Mouse (Mus musculus) embryo, embryonic 10 days (tissue): ENCODE measurements around the gene Ctu2.

Experiments
- DNase-seq: peaks from one replicate; pipeline ENCODE4 v3.0.0-alpha.2; 2015; ENCODE audit warnings: low spot score

The Ctu2 gene

DNA sequence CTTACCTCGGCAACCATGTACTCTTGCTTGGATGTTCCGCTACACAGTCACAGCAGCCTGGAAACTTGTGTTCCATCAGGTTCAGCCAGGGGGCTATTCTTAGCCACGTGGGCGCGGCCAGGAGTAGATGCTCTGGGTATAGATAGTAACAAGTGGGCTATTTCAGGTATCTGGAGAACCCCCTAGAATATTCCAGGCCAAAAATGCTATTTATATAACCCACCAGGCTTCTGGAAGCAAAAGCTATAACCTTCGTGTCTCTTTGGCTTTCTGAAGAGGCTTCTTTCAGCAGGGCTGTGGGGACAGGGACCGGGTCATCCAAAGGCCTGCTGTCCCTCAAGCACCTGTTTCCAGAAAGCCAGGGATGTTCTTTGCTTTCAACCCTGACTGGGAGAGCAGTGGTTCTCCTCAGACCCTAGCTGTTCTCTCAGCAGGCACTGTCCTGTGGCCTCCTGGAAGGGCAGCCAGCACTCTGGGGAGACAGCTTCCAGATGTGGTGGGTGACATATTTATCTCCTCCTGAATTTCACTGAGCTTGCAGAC, 24.7 kb upstream of the Ctu2 start:
- DNase-seq, result no peak

DNA sequence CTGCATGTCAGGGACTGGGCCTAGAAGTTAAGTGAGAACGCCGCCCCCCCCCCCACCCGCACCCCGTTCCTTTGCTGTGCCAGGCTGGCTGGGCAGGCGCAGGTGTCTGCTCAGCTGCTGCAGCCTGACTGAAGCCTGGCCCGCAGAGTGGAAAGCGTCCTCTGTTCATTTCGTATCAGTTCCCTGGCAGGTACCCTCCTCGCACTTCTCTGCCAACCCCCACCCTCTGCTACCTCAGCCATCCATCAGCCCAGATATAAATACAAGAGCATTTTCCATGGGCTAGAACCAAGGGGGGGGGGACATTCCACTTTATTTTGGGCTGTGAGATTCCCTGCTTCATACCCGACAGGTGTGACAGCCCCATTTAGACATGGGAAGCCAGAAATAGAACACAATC, 23.8 kb upstream of the Ctu2 start:
- no peak for DNase-seq

DNA sequence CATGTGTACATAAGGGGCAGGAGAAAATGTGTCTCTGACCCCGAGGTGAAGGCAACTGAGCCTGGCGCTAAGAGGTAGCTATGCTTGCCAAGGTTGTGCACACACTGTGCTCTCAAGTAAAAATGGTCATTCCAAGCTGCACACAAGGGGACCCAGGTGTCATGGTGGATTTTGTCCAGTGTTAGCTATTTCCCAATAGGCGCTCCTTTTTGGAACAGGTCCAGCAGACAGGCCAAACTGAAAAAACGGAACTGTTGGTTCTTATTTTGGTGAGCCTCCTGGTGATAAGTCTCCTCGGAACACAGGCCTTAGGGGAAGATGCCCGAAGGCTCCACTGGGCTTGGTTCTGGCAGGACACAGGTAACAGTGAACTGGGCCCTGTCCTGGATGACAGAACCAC, 21.5 kb upstream of the Ctu2 start:
- no peak for DNase-seq

DNA sequence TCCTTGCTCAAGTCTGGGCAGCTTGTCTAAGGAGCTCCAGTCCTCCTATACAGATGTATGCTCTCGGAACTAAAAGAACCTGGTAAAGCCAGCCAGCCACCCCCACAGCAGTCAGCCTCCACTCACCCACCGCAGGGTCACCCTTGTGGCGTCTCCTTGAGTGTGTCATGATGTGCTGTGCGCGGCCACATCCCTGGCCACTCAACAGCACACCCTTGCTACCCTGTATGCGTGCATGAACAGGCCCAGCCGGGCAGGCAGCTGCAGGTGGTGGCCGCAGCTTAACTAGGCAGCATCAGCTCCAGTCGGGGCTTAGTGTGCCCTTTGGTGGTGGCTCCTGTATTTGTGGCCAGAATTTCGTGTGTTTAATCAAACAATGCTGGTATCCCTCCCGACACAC, 18.8 kb upstream of the Ctu2 start:
- DNase-seq, result no peak

DNA sequence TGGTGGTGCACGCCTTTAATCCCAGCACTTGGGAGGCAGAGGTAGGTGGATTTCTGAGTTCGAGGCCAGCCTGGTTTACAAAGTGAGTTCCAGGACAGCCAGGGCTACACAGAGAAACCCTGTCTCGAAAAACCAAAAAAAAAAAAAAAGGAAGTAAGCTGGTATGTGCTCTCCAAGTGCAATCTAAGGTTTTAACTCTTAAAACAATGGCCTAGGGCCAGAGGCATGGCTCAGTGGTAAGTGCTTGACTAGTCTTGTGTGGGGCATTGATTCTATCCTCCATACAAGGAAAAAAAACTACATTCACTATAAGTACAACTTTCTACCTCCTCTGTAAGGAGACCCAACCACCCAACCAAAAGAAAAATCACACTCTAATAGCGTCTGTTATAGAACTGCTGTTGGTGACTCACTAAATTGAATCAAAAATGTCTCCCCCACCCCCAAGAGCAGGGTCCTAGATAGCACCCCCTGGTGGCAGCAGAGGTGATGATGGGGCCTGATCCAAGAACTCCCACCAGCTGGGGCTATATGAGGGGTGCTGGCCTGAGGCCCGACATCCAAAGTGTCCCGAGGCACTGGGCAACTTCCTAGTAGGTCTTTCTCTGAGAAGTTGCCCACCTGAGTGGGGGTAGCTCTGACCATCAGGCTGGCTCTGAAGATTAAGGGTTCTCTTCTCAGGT, 16.6 kb upstream of the Ctu2 start:
- no peak for DNase-seq

DNA sequence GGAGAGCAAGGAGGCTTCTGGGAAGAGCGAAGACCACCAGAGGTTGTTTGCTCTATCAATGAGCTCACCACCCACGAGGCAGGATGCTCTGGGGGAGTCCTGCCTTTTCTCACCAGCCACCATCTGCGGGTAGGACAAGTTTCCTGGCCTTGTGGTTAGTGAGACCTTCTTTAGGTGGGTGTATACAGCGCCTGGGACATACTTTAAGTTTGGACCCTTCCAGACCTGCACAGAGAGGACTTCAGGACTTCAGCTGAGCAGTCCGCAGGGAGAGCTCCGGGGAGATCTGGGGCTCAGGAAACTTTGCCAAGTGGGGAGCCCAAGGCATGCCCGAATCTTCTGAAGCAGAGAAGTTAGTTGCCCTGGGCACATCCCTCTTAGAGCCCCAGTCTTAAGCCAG, 16.0 kb upstream of the Ctu2 start:
- no peak for DNase-seq

DNA sequence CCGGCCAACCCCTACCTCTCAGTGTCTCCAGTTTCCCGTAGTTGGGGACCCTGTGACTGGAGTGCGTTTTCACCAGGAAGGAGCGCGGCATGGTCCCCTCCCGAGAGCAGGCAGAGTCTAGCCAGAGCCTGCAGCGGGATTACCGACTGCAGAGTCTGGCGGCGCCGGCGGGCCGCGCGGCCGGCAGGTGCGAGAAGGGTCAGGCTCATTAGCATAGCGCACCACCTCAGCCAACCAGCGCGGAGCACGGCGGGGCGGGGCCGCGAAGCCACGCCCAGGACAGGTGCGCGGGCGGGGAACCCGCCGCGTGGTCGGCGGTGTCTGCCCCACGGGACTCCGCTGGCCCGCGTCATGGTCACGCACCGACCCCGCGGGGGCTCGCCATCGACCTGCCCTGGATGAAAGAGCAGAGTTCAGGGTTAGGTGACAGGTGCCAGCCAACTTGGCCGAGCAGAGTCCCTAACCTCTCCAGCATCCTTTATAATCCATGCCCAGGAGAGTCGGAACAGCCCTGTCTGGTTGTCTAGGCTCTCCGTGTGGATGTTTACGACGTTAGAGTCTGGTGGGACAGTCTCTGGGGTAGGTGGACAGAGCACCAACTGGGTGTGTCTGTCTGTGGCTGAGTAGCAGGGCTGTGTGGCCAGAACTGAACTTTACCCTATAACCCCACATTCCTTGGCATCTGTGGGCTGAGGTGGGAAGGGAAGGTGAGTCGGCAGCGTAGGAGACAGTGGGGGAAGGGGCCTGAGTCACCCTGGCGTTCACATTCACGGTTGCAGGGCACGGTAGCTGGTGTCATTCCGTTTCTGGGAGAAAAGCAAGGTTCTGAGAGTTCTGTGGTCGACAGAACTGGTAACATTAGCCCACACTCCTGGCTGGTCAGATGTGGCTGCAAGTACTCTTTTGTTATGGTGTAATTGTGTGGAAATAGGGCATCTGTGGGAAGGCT, 15.1 kb upstream of the Ctu2 start, which contains the start of gene Snai3:
Gene Snai3 (minus strand): TSS at position 210 of the 949 bp plus-strand sequence.
- DNase-seq, result peak; percentile 52

DNA sequence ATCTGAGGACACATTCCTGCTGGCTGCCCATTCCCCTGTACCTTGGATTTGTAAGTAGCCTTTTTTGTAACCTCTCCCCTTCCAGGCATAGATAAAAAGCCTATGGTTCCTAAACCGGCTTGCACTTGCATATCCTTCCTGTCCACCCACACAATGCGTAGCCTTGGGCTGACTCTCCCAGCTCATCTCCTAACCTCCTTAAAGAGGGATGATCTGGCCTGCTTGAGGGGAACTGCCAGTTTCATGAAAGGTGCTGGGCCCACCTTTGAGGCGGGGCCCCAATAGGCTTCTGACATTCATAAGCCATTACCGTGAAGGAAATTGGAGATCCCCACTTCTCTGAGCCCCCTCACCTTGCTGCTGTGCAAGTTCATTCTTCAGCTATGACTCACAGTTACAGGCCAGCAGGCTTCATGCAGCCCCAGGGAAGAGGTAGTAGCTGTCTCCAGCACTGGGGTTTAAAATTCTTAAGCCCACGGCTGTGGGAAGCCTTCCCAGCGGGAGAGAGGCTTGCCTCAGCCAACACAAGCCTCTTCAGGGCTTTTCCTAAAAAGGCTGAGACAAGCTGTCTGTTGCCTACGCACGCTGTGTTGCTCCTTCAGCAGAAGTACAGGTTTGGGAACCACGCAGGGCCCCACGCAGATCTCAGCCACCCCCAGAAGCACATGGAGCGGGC, 14.3 kb upstream of the Ctu2 start:
- no peak for DNase-seq

DNA sequence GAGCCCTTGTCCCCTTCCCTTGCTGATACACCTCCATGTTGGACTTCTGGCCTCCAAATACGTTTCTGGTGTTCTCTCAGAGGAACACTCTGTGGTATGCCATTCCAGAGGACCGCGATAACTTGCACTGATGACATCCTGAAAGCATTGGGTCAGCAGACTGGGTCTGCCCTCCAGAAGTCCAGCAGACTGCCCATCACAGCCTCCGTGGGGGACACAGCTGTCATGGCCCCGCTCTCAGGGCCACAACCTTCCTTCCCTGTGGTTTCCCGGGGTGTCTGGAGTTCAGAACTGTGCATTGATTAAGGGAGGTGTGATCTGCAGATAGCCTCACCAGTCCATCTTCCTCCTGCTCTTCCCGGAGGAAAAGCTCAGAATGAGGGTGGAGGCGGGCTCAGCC, 13.4 kb upstream of the Ctu2 start:
- no peak for DNase-seq

DNA sequence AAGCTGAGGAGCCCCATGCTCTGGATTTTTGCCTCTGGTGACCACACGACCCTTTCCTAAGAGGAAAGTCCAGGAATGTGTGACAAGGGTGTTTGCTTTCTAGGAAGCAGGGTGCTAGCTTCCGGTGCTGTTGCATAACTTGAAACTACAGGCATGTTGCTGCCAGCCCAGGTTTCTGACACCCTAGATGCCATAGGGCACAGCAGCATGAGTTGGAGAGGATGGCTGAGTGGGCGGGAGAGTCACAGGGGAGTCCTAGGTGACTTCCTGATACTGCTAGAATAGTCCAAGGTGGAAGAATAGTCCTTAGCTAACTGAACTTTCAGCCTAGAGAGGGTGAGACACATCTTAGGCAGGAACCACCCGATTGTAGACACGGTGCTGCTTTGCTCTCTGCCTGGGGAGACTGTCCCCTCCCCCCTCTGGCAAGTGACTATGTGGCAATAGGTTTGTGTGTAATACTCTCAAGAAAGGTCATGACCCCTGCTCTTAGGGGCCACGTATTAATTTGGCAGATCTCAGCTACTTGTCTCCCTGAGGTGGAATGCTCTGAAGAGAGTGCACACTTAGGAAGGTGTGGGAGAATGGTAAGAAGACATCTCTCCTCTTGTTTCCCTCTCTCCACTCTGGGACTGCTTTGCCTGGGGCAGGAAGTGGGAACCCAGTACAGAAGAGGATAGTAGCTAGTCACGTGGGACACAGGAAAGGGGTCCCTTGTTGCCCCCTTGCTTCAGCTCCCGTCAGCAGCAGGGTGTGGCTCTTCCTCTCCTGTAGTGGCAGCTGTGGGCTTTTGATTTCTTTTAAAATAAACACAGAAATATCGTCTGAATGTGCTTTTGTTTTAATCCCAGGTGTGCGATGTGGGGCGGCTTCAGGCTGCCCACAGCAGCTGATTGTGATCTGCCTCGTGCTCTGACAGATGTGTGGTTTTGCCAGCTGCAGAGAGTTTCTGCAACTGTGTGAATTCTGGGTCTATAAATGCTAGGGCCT, 12.0 kb upstream of the Ctu2 start:
- DNase-seq, result no peak

DNA sequence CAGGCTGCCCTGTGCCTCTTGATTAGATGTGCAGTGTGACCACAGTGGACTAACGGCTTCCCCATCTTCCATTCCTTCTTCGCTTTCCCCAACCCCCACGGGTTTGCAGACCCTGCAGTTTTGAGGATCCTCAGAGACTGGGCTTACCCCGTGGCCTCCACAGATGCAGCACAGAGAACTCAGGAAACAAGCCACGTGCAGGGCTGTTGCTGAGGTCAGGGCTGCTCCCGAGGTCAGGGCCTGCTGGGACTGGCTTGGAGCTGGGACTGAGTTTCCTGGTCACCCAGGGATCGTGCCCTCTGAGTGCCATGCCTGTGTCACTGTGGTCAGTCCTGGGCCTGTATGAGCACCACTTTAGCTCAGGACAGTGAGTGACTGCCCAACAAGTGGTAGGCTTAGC, 11.0 kb upstream of the Ctu2 start:
- DNase-seq, result no peak

DNA sequence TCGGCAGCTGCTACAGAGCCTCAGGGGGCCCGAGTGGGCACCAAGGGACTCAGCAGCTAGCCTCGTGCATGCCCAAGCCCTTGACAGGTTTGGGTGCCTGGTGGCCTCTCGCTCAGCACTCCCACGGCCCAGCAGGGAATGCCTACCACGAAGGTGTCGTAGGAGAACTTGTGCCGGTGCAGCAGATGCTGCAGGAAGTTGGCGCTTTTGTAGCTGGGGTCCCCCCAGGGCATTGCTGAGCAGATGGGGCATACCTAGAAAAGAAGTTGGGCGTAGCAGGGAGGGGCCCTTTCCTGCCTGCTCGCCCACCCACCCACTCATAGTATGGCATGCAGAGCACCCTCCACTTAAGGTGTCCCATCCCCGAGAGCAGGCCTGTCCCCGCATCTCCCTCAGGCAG, 8.1 kb upstream of the Ctu2 start:
- DNase-seq, result no peak

DNA sequence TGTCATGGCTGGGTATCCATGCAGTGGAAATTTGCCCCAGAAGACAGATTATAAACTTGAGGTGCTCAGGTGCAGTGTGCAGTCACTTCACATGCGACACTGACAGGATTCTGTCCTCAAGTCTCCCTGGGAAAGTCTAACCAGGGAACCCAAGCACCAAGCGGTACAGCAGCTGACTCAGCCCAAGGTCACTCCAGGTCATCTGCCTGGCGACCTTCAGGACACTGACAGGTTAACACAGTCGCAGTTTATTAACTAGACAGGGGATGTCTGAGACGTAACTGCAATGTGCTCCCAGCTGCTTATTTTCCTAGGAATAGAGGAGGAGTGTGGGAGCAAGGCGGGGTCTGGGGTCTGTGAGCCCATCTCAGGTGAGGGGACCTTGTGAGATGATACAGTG, 6.5 kb upstream of the Ctu2 start:
- no peak for DNase-seq

DNA sequence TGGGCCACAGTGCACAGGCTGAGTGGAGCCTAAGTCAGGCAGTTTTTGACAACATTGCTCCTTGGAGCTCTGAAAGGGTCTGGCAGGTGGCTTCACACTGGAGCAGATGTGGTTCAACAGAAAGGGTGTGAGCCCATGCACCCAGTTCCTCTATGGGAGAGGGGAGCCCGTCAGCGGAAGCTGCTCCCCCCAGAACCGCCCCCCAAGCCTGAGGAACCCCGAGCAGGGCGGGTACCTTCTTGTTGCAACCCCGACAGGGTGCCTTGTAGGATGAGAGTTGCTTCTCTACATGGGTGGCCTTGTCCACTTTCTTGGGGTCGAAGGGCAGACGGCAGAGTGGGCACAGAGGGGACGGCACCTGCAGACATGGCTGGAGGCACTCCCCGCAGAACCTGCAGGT, 6.0 kb upstream of the Ctu2 start:
- DNase-seq, result no peak

DNA sequence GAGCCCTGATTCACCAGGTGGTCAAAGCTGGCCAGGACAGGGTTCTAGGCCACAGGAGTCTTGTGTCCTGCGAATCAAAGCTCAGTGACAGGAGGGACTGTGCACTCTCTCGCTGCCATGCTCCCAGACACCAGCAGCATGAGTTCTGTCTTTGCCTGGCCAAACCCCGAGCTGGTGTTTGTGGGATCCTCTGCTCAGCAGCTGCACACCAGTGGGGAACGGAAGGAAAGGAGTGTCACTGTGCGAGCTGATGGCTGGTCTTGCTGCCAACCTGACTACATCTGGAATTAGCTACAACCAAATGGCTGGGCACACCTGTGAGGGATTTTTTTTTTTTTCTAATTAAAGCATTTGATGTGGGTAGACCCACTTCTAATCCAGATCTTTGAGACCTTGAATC, 5.3 kb upstream of the Ctu2 start:
- DNase-seq, result no peak

DNA sequence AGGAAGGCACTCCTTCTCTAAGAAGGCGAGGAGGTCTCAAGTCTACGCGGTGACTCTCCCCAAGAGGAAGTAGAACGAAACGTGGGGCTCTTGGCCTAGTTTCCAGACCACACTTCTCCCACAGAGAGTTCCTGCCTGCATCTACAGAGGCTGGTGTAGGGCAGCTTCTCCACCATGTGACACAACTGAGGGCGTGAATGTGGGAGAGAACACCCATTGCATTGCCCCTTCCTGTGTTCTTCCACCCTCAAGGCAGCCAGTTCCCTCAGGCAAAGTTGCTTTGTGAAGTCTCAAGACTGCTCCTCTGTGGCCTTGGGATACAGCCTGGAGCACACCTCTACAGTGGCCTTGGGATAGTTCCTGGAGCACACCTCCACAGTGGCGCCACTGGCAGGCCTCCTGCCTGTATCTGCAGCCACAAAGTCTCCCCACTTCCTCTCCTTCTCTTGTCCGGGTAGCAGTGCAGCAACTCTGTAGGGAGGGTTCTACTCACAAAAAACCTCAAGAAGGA, 2.0 kb upstream of the Ctu2 start:
- no peak for DNase-seq

DNA sequence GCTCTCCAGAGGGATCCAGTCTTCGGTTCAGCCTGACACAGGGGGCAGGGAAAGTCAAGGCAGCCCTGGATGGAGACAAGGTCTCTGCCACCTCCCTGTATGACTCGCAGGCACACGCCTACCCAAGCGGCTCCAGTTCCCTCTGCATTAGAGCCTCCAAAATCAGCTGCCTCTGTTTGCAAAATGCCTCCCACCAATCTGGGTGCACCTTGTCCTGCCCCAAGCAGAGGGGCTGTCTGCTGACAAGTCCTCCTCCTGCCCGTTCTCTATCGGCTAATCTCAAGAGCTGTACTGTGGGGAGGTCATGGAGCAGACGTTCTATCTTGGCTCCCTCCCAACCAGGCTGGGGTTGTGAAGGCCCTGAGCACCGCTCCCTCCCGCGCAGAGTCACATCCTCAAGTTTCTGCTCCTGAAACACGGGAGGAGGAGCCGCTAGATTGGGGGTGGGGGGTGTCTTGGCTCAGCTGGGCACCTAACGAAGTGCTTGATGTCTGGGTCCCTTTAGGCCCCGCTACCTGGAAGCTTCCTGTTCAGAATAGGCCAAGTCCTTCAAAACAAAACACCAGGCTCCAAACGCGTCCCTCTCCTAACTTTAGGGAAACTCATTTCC, 887 bp upstream of the Ctu2 start:
- no peak for DNase-seq

DNA sequence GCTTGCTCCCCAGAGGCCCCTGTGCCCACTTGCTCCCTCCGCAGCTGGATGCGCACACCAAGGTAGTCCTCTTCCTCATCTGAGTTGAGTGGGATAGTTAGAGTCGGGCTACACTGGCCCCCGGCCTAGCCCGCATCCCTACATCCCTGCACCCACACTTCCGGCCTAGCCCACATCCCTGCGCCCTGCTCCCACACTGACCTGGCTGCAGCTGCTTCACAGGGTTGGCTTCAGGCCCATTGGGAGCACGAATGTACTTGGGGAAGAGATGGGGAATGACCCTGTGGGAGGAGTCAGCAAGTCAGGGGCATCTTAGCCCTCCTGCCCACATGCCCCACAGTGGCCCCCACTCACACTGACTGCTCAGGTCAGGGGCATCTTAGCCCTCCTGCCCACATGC, 6.5 kb downstream of the Ctu2 start:
- no peak for DNase-seq

DNA sequence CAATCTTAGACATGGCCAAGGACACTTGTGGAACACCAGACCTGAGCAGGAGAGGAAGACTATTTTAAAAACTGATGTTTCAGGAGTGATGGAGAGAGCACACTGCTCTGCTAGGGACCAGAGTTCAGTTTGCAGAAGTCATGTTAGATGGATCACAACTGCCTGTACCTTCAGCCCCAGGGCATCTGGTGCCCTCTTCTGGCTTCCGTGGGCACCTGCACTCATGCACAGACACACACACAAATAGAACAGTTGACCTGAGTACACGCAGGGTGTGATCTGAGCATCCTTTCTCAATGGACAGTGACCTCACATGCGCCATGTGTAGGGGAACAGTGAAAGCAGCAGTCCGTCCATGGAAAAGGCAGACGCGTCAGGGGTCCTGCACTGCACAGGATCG, 7.9 kb downstream of the Ctu2 start:
- no peak for DNase-seq

DNA sequence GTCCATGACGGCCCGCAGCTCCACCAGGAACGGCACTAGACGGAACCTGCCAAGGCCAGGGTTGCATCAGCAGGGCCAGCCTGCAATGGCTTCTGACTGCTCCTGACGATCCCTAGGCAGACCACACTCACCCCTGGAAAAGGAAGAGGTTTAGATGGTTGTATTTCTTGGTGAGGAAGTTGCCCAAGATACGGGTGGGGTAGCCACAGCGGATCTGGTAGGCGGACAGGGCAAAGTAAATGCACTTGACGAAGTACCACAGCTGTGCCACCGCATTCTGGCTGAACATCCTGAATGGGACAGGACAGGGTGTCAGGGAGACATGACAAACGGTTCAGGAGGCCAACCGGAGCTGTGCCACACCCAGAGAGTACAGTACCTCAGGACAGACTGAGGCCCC, 8.9 kb downstream of the Ctu2 start:
- no peak for DNase-seq

DNA sequence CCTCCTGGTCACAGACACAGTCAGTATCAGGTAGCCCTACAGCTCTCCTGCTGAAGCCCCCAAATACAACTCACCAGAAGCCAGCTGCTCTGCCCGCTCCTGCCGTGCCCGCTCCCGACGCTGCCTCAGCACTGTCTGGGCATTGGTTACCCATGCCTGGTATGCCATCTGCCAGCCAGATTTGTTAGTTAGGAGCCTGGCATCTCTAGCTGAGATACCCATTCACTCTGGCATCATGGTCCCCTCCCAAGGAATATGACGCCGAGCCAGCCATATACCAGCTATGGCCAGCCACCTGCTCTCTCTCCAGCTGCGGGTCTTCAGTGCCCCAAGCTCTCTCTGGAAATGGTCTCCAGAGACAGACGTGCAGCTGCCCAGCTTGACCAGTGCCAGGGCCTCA, 12.4 kb downstream of the Ctu2 start:
- DNase-seq, result no peak
